Mouse (Mus musculus) megakaryocyte, embryonic 14.5 days (primary cell): Measurements from ENCODE around the gene Gatm. TPM values are rescaled to one million over a fixed set of nuclear protein-coding genes. Genes with fewer than 3 reads are reported as not detected.

ENCODE experiments used
- H3K27me3 ChIP-seq: replicated peaks from 2 replicates; pipeline ENCODE3; 2012; ENCODE audit warnings: inconsistent platforms
- H3K36me3 ChIP-seq: replicated peaks from 2 replicates; pipeline ENCODE3; 2012; ENCODE audit warnings: low read length, inconsistent platforms, mixed read lengths
- H3K4me1 ChIP-seq: 2 replicates; pipeline ENCODE4 v1.6.1; 2012; ENCODE audit warnings: inconsistent platforms
- H3K4me3 ChIP-seq: replicated peaks from 2 replicates; pipeline ENCODE3; 2012; ENCODE audit warnings: moderate library complexity, mild to moderate bottlenecking, inconsistent platforms
- H3K9me3 ChIP-seq: 2 replicates; pipeline ENCODE4 v1.6.1; 2012; ENCODE audit warnings: inconsistent platforms
- FLI1 ChIP-seq: IDR thresholded peaks from 2 replicates; pipeline ENCODE4 v1.6.1; 2012; ENCODE audit warnings: low read length, inconsistent platforms, mixed read lengths
- GATA1 ChIP-seq: IDR thresholded peaks from 3 replicates; pipeline ENCODE4 v1.6.1; 2012; ENCODE audit warnings: mixed read lengths, low read length, inconsistent platforms, borderline replicate concordance
- polyA plus RNA-seq: library from polyadenylated mRNA; stranded (reverse); fragments of >175 nt; gene quantifications from 2 replicates; pipeline ENCODE4 v1.2.3, GENCODE M21; 2012; ENCODE audit warnings: low replicate concordance; ENCODE audit not compliant: insufficient read depth

Gatm gene
- polyA plus RNA-seq, 1 experiment: 5.0 TPM

- Histone ChIP-seq H3K36me3 (no peaks in the 10 kb centered on the region), H3K27me3 (no peaks in the 10 kb centered on the region), H3K9me3 (no peaks in the 10 kb centered on the region), H3K4me3 (no peak overlapping the region), H3K4me1 (peaks cover 9% of the 10 kb centered on the region)
- TF ChIP-seq FLI1 (no peak), GATA1 (no peak)
These were observed 28.8 kb downstream of the Gatm start for GRCm38 (mm10) chr2:122582324-122582723.

- TF ChIP-seq GATA1 (no peak), FLI1 (no peak)
- Histone ChIP-seq H3K36me3 (no peaks in the 10 kb centered on the region), H3K9me3 (no peaks in the 10 kb centered on the region), H3K4me3 (no peak overlapping the region), H3K4me1 (peaks cover 11% of the 10 kb centered on the region), H3K27me3 (peaks cover under 1% of the 10 kb centered on the region)
These were observed 29.6 kb downstream of the Gatm start for GRCm38 (mm10) chr2:122581361-122582017.

GRCm38 (mm10) chr2:122580426-122580825 lies 30.7 kb downstream of the Gatm start:
- H3K9me3 ChIP-seq: no peaks in the 10 kb centered on the region
- H3K27me3 ChIP-seq: peaks cover 2% of the 10 kb centered on the region
- H3K36me3 ChIP-seq: no peaks in the 10 kb centered on the region
- no peak overlapping the region for H3K4me3 ChIP-seq
- TF ChIP-seq GATA1 (no peak), FLI1 (no peak)
- peaks cover 16% of the 10 kb centered on the region for H3K4me1 ChIP-seq

- TF ChIP-seq GATA1: no peak
- TF ChIP-seq FLI1: no peak
- no peak overlapping the region for H3K4me3 ChIP-seq
These were observed 33.8 kb downstream of the Gatm start for GRCm38 (mm10) chr2:122577316-122577715.

GRCm38 (mm10) chr2:122576295-122576694 lies 34.8 kb downstream of the Gatm start:
- Histone ChIP-seq H3K36me3 (no peaks in the 10 kb centered on the region), H3K9me3 (no peaks in the 10 kb centered on the region), H3K4me1 (peaks cover 13% of the 10 kb centered on the region), H3K4me3 (no peak overlapping the region), H3K27me3 (peaks cover 2% of the 10 kb centered on the region)
- TF ChIP-seq GATA1 (no peak), FLI1 (no peak)

More at GRCm38 (mm10) chr2:122577316-122577715, 33.8 kb downstream of the Gatm start:
- Histone ChIP-seq H3K27me3 (peaks cover 2% of the 10 kb centered on the region), H3K36me3 (no peaks in the 10 kb centered on the region), H3K9me3 (no peaks in the 10 kb centered on the region), H3K4me1 (peaks cover 20% of the 10 kb centered on the region)

- H3K4me3 ChIP-seq: no peak overlapping the region
- TF ChIP-seq FLI1 (no peak), GATA1 (no peak)
- peaks cover 2% of the 10 kb centered on the region for H3K27me3 ChIP-seq
- H3K9me3 ChIP-seq: no peaks in the 10 kb centered on the region
- peaks cover 11% of the 10 kb centered on the region; the same call in 1 of the 2 replicates for H3K4me1 ChIP-seq
- H3K36me3 ChIP-seq: no peaks in the 10 kb centered on the region
These were observed 35.6 kb downstream of the Gatm start for GRCm38 (mm10) chr2:122575470-122575869.

- peaks cover 11% of the 10 kb centered on the region; the same call in 1 of the 2 replicates for H3K4me1 ChIP-seq
- H3K4me3 ChIP-seq: no peak overlapping the region
- no peaks in the 10 kb centered on the region for H3K9me3 ChIP-seq
- TF ChIP-seq GATA1: no peak
- no peak for TF ChIP-seq FLI1
- H3K27me3 ChIP-seq: peaks cover 2% of the 10 kb centered on the region
- no peaks in the 10 kb centered on the region for H3K36me3 ChIP-seq
These were observed 38.7 kb downstream of the Gatm start for GRCm38 (mm10) chr2:122572438-122572837.

- H3K36me3 ChIP-seq: no peaks in the 10 kb centered on the region
- no peak overlapping the region for H3K4me3 ChIP-seq
- no peaks in the 10 kb centered on the region for H3K9me3 ChIP-seq
- H3K27me3 ChIP-seq: no peaks in the 10 kb centered on the region
- peaks cover 8% of the 10 kb centered on the region; the same call in 1 of the 2 replicates for H3K4me1 ChIP-seq
- TF ChIP-seq FLI1 (no peak), GATA1 (no peak)
These were observed 39.8 kb downstream of the Gatm start for GRCm38 (mm10) chr2:122571326-122571725.

GRCm38 (mm10) chr2:122570430-122570829 lies 40.7 kb downstream of the Gatm start:
- H3K27me3 ChIP-seq: no peaks in the 10 kb centered on the region
- H3K4me1 ChIP-seq: peaks cover 4% of the 10 kb centered on the region; the same call in 1 of the 2 replicates
- no peak overlapping the region for H3K4me3 ChIP-seq
- H3K9me3 ChIP-seq: no peaks in the 10 kb centered on the region
- TF ChIP-seq GATA1 (no peak), FLI1 (no peak)
- no peaks in the 10 kb centered on the region for H3K36me3 ChIP-seq

- Histone ChIP-seq H3K9me3 (no peaks in the 10 kb centered on the region), H3K36me3 (no peaks in the 10 kb centered on the region)
- TF ChIP-seq GATA1 (no peak), FLI1 (no peak)
These were observed 41.7 kb downstream of the Gatm start for GRCm38 (mm10) chr2:122569439-122569838.

More at GRCm38 (mm10) chr2:122569439-122569838, 41.7 kb downstream of the Gatm start:
- peaks cover 2% of the 10 kb centered on the region; the same call in 1 of the 2 replicates for H3K4me1 ChIP-seq
- no peaks in the 10 kb centered on the region for H3K27me3 ChIP-seq
- H3K4me3 ChIP-seq: no peak overlapping the region
